Mouse (Mus musculus): ENCODE data around the gene Nhlh2. TPM values are rescaled to one million over a fixed set of nuclear protein-coding genes. Genes with fewer than 3 reads are reported as not detected.

The Nhlh2 gene
- not detected in 2 replicates for polyA plus RNA-seq (2015; fragmentation: Nextera tagmentation; extraction: Ambion mirVana)

GRCm38 (mm10) chr3:102009926-102010381 lies at the start of gene Nhlh2:
TSS of gene Nhlh2 (plus strand) at chr3:102010076.
- H3K9me3 ChIP-seq, result no peaks in the 10 kb centered on the region
- peaks cover 73% of the 10 kb centered on the region for H3K27me3 ChIP-seq (replicated peaks)
- 23% methylated on average over 2 of the region's 2 CpGs for WGBS
- H3K27ac ChIP-seq (replicated peaks), result no peak within 1 kb of the TSS
- no peak within 1 kb of the TSS; the same call in 1 of the 2 replicates for H3K4me2 ChIP-seq
- no peak within 1 kb of the TSS for H3K4me3 ChIP-seq
- ATAC-seq (ENCODE audit: extremely low read depth, insufficient number of reproducible peaks, low FRiP score, low TSS enrichment), result no peak
- H3K9ac ChIP-seq, result no peak within 1 kb of the TSS
- no peaks in the 10 kb centered on the region for H3K36me3 ChIP-seq
- peaks cover 23% of the 10 kb centered on the region for H3K4me1 ChIP-seq

GRCm38 (mm10) chr3:101961146-101961835 lies 48.6 kb upstream of the Nhlh2 start:
- no peak for ATAC-seq (ENCODE audit: extremely low read depth, insufficient number of reproducible peaks, low FRiP score, low TSS enrichment)
- Histone ChIP-seq H3K9me3 (no peaks in the 10 kb centered on the region), H3K36me3 (no peaks in the 10 kb centered on the region), H3K9ac (no peak overlapping the region), H3K4me1 (0 out of 2 replicates have a peak, but pooled peaks cover 4% of the 10 kb centered on the region), H3K27me3 (replicated peaks) (no peaks in the 10 kb centered on the region; the same call in 1 of the 2 replicates), H3K27ac (replicated peaks) (no peak overlapping the region), H3K4me3 (no peak overlapping the region), H3K4me2 (no peak overlapping the region)
- WGBS, result 78% methylated on average over 15 of the region's 15 CpGs

DNA sequence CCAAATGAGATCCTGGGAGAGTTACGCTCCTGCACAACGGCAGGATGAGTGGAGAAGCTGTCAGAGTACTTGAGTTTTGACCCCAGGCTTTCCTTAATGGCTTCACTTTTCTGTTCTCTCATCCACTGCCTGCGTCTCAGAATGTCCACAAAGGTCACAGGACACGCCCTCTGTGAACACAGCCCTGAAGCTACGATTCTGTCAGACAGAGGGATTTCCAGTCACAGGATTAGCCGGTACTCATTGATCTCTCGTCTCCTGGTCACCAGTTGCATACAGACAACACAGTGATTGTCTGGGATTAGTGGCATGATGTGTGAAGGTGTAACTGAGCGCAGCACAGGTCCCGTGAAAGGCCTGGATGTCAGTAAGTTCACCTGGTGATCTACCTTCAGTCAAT lies 46.4 kb upstream of the Nhlh2 start:
- H3K4me1 ChIP-seq, result 0 out of 2 replicates have a peak, but pooled peaks cover 4% of the 10 kb centered on the region
- no peaks in the 10 kb centered on the region; the same call in 1 of the 2 replicates for H3K27me3 ChIP-seq (replicated peaks)
- whole genome bisulfite sequencing, result 52% methylated on average over 9 of the region's 9 CpGs
- no peak overlapping the region for H3K27ac ChIP-seq (replicated peaks)
- H3K4me2 ChIP-seq, result no peak overlapping the region
- no peak for ATAC-seq (ENCODE audit: extremely low read depth, insufficient number of reproducible peaks, low FRiP score, low TSS enrichment)
- no peak overlapping the region for H3K4me3 ChIP-seq
- H3K9ac ChIP-seq, result no peak overlapping the region
- H3K36me3 ChIP-seq, result no peaks in the 10 kb centered on the region
- no peaks in the 10 kb centered on the region for H3K9me3 ChIP-seq

- Histone ChIP-seq H3K27ac (replicated peaks) (no peak overlapping the region), H3K4me3 (no peak overlapping the region), H3K9ac (no peak overlapping the region), H3K4me1 (0 out of 2 replicates have a peak, but pooled peaks cover 4% of the 10 kb centered on the region), H3K27me3 (replicated peaks) (no peaks in the 10 kb centered on the region; the same call in 1 of the 2 replicates), H3K4me2 (no peak overlapping the region), H3K36me3 (no peaks in the 10 kb centered on the region), H3K9me3 (no peaks in the 10 kb centered on the region)
- ATAC-seq (ENCODE audit: extremely low read depth, insufficient number of reproducible peaks, low FRiP score, low TSS enrichment), result no peak
- 63% methylated on average over 7 of the region's 7 CpGs for WGBS
Observed at GRCm38 (mm10) chr3:101964352-101964751, 45.5 kb upstream of the Nhlh2 start.

DNA sequence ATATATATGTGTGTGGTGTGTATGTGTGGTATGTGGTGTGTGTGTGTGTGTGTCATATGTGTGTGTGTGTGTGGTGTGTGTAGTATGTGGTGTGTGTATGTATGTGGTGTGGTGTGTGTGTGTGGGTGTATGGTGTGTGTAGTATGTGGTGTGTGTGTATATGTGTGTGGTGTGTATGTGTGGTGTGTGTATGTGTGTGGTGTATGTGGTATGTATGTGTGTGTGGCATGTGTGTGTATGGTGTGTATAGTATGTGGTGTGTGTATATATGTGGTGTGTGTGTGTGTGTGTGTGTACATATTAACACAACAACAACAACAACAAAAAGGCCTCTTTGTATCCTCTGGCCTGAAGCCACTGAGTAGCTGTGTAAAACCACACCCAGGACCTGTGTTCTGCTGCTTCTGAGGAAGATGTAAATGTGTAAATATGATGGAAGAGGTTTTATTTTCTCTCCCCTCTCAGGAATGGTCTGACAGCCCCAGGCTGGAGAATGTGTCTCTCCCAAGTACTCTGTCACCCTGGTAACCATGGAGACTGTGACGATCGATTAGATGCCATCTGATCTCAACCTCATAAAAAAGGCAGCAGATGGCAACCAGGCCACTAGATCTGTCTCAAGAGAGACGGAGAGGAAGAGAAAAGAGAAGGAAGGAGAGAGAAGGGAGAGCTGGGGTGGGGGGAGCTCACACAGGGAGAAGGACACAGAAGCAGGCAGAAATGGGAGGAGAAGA lies 42.9 kb upstream of the Nhlh2 start:
- H3K27me3 ChIP-seq (replicated peaks), result no peaks in the 10 kb centered on the region; the same call in 1 of the 2 replicates
- no peak overlapping the region for H3K4me3 ChIP-seq
- H3K36me3 ChIP-seq, result no peaks in the 10 kb centered on the region
- 62% methylated on average over 3 of the region's 3 CpGs for WGBS
- no peak overlapping the region for H3K27ac ChIP-seq (replicated peaks)
- H3K9me3 ChIP-seq, result no peaks in the 10 kb centered on the region
- H3K4me1 ChIP-seq, result 0 out of 2 replicates have a peak, but pooled peaks cover 3% of the 10 kb centered on the region
- H3K9ac ChIP-seq, result no peak overlapping the region
- H3K4me2 ChIP-seq, result no peak overlapping the region
- ATAC-seq (ENCODE audit: extremely low read depth, insufficient number of reproducible peaks, low FRiP score, low TSS enrichment), result no peak

DNA sequence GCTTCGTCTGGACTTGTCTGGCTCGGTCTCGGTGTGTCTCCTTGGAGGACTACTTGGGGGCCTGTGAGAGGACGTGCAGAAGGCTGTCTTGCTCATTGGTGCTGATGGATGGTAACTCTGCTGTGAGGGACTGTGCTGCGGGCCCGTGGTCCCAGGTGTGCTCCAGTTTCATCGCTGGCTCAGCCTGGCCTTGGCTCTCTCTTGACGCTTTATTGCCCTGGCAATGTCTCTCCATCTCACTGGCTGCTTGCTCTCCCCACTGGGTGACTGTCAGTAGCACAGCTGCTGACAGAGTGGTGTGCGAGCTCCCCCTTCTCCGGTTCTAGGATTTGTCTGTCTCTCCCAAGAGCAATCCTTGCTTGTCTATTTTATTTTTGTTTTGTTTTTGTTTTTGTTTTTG lies 34.5 kb upstream of the Nhlh2 start:
- no peak overlapping the region for H3K9ac ChIP-seq
- no peaks in the 10 kb centered on the region for H3K4me1 ChIP-seq
- no peaks in the 10 kb centered on the region for H3K9me3 ChIP-seq
- no peak overlapping the region for H3K4me2 ChIP-seq
- H3K4me3 ChIP-seq, result no peak overlapping the region
- no peak for ATAC-seq (ENCODE audit: extremely low read depth, insufficient number of reproducible peaks, low FRiP score, low TSS enrichment)
- H3K27ac ChIP-seq (replicated peaks), result no peak overlapping the region
- 82% methylated on average over 10 of the region's 10 CpGs for WGBS
- H3K27me3 ChIP-seq (replicated peaks), result no peaks in the 10 kb centered on the region
- no peaks in the 10 kb centered on the region for H3K36me3 ChIP-seq

DNA sequence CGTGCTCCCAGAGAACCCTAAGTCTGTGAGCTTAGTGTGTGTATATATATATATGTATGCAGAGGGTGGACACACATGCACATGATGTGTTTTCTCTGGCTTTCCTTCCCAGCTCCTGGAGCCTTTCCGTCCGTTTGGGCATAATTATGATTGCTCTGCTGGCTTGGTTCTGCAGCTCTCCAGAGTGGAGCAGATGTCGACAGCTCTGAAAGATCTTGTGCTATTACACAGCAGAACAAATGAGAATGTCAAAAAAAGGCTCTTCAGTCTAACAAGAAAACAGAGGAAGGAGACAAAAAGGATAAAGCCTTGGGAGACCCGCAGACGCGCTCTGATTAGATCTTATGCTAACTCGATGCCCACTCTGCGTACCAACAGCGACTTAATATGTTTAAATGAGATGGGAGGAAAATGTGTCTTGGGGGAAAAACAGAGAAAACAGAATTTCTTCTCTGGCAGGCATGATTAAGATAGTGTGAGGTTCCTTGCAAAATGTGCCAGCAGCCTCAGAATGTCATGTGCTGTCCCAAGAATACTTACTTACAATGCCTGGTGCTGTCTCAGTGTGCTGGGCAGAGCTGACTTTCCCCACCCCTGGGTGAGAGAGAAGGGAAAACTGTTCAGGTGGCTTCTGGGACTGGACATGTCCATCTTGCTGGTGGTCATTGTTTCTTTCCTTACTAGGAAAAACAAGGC lies 31.4 kb upstream of the Nhlh2 start:
- Histone ChIP-seq H3K9ac (no peak overlapping the region), H3K27ac (replicated peaks) (no peak overlapping the region), H3K27me3 (replicated peaks) (no peaks in the 10 kb centered on the region), H3K36me3 (no peaks in the 10 kb centered on the region), H3K4me1 (no peaks in the 10 kb centered on the region), H3K9me3 (no peaks in the 10 kb centered on the region), H3K4me2 (no peak overlapping the region), H3K4me3 (no peak overlapping the region)
- no peak for ATAC-seq (ENCODE audit: extremely low read depth, insufficient number of reproducible peaks, low FRiP score, low TSS enrichment)
- 70% methylated on average over 10 of the region's 10 CpGs for WGBS

GRCm38 (mm10) chr3:101983917-101984316 lies 26.0 kb upstream of the Nhlh2 start:
- H3K4me1 ChIP-seq, result no peaks in the 10 kb centered on the region
- no peak for ATAC-seq (ENCODE audit: extremely low read depth, insufficient number of reproducible peaks, low FRiP score, low TSS enrichment)
- no peak overlapping the region for H3K4me2 ChIP-seq
- no peaks in the 10 kb centered on the region for H3K9me3 ChIP-seq
- 57% methylated on average over 4 of the region's 4 CpGs for WGBS
- no peak overlapping the region for H3K9ac ChIP-seq
- no peak overlapping the region for H3K27ac ChIP-seq (replicated peaks)
- no peaks in the 10 kb centered on the region for H3K36me3 ChIP-seq
- H3K4me3 ChIP-seq, result no peak overlapping the region
- no peaks in the 10 kb centered on the region for H3K27me3 ChIP-seq (replicated peaks)

- Histone ChIP-seq H3K4me3 (no peak overlapping the region), H3K27me3 (replicated peaks) (no peaks in the 10 kb centered on the region), H3K4me2 (no peak overlapping the region), H3K9ac (no peak overlapping the region), H3K9me3 (no peaks in the 10 kb centered on the region), H3K36me3 (no peaks in the 10 kb centered on the region), H3K4me1 (no peaks in the 10 kb centered on the region), H3K27ac (replicated peaks) (no peak overlapping the region)
- no peak for ATAC-seq (ENCODE audit: extremely low read depth, insufficient number of reproducible peaks, low FRiP score, low TSS enrichment)
- WGBS, result 76% methylated on average over 8 of the region's 8 CpGs
Observed at GRCm38 (mm10) chr3:101985634-101986033, 24.2 kb upstream of the Nhlh2 start.

DNA sequence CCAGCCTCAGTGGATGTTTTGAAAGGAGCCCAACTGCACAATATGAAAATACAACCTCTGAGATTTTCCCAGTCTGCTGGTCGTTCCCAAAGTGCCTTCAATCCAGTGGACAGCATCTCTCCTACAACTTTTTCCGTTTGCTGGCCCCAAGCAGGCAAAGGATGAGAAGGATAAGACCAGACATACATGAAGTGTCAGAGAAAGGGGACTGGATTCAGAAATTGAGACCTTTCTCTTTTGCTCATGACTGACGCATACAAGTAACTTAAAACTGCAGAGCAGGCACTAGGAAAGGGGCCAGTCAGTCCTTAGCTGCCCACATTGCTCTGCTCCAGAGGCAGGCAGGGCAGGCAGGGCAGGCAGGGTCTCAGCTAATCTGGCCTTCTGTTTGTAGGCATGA lies 19.7 kb upstream of the Nhlh2 start:
- 52% methylated on average over 3 of the region's 3 CpGs for WGBS
- no peak for ATAC-seq (ENCODE audit: extremely low read depth, insufficient number of reproducible peaks, low FRiP score, low TSS enrichment)
- H3K27me3 ChIP-seq (replicated peaks), result no peaks in the 10 kb centered on the region

DNA sequence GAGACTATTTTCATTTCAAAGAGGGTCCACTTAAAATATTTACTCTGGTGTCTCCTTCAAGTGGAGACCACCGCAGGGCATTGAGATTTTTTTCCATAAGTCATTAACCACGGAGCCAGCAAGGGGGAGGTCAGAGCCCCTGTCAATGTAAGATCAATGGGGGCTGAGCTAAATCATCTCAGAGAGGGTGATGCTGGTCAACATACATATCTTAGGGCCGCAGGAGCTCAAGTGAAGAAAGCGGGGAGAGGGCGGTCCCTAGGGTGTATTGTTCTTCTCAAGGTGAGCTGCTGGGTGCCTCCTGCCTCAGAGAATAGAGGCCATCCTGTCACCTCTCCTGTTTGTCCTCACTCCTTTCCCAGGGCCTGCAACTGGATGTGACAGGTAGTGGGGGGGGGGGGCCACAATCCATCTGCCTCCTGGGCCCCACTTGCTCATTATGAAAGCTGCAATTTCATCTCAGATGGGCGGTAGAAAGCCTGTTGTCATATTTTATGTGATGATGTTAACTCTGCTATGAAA lies 18.8 kb upstream of the Nhlh2 start:
- no peak overlapping the region for H3K9ac ChIP-seq
- WGBS, result 60% methylated on average over 6 of the region's 6 CpGs
- no peaks in the 10 kb centered on the region for H3K27me3 ChIP-seq (replicated peaks)
- no peaks in the 10 kb centered on the region for H3K4me1 ChIP-seq
- no peaks in the 10 kb centered on the region for H3K36me3 ChIP-seq
- no peak for ATAC-seq (ENCODE audit: extremely low read depth, insufficient number of reproducible peaks, low FRiP score, low TSS enrichment)
- no peaks in the 10 kb centered on the region for H3K9me3 ChIP-seq
- H3K27ac ChIP-seq (replicated peaks), result no peak overlapping the region
- no peak overlapping the region for H3K4me3 ChIP-seq
- H3K4me2 ChIP-seq, result no peak overlapping the region

More for the DNA sequence above, 19.7 kb upstream of the Nhlh2 start:
- no peaks in the 10 kb centered on the region for H3K36me3 ChIP-seq
- H3K9ac ChIP-seq, result no peak overlapping the region
- H3K4me2 ChIP-seq, result no peak overlapping the region
- H3K9me3 ChIP-seq, result no peaks in the 10 kb centered on the region
- H3K4me3 ChIP-seq, result no peak overlapping the region
- no peak overlapping the region for H3K27ac ChIP-seq (replicated peaks)
- no peaks in the 10 kb centered on the region for H3K4me1 ChIP-seq

Data from heart, embryonic 13.5 days (tissue).